ENCODE assay signal across 8 mouse cellular contexts in the genomic region with DNA sequence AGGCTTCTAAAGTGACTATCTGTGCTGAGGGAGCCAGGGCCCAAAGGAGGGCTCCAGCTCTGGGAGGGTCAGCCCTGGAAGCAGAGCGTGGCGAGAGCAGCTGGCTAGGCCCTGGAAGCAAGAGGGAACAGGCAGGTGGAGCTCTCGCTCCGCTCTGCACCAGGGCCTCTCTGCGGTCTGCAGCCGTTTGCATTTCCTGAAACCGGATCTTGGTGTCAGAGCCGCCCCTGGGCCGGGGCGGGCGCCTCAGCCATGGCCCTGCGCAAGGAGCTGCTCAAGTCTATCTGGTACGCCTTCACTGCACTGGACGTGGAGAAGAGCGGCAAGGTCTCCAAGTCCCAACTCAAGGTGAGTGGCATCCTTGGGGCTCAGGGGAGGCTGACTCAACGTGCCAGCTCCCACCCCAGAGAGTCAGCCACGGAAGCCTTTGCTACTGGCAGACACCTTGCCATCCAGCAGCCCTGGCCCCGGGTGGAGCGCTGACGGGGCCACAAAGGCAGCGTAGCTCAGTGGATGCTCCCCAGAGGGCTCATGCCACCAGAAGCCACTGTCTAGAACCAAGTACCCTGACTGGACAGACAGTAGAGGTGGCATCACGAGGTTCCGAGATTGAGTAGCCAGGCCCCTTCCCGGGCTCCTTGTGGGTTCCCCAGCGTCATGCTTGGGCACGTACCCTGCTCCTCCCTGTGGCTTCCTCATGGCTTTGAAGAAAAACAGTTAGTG. TPM values are rescaled to one million over a fixed set of nuclear protein-coding genes. Genes with fewer than 3 reads are reported as not detected.
DNase-seq lines count a peak whose midpoint lies in the region; ATAC-seq and TF ChIP-seq lines count a peak whose summit lies in the region.

A gene (plus strand): TSS at position 188 of the 723 bp plus-strand sequence.

- peak within 1 kb of the TSS; percentile 75 for H3K27ac ChIP-seq in layer of hippocampus, adult 2 months
- H3K27ac ChIP-seq in embryonic facial prominence, embryonic 10.5 days (replicated peaks), result peak within 1 kb of the TSS; percentile 80
- H3K27ac ChIP-seq in heart, adult 2 months, result peak within 1 kb of the TSS; percentile 85
- peak within 1 kb of the TSS; percentile 73 for H3K27ac ChIP-seq in liver, embryonic 16.5 days (ENCODE audit: low read length)
- no peak within 1 kb of the TSS for H3K27ac ChIP-seq in testis, adult 2 months (ENCODE audit: control insufficient read depth, insufficient read depth, low read depth, low read length)

- peak; percentile 85 for TF ChIP-seq POLR2A in heart, adult 2 months (IDR thresholded peaks at IDR 0.05; ENCODE audit: insufficient read depth, low read depth, low read length)
- TF ChIP-seq POLR2A in testis, adult 2 months (IDR thresholded peaks at IDR 0.05; ENCODE audit: control insufficient read depth, low read depth, low read length), result no peak

- peak; percentile 61; the same call in 1 of the 2 replicates for TF ChIP-seq EP300 in heart, adult 2 months (IDR thresholded peaks at IDR 0.05; ENCODE audit: insufficient read depth, low read depth, low read length)

- peaks cover 48% of the 10 kb centered on the region for H3K4me1 ChIP-seq in embryonic facial prominence, embryonic 10.5 days
- H3K4me1 ChIP-seq in heart, adult 2 months (ENCODE audit: control insufficient read depth, insufficient read depth, low read length), result peaks cover 2% of the 10 kb centered on the region; the same call in 1 of the 2 replicates
- H3K4me1 ChIP-seq in liver, embryonic 16.5 days (ENCODE audit: control insufficient read depth, low read depth, low read length), result peaks cover 22% of the 10 kb centered on the region
- H3K4me1 ChIP-seq in testis, adult 2 months (ENCODE audit: control insufficient read depth, insufficient read depth, low read length), result peaks cover 13% of the 10 kb centered on the region

- peaks cover 30% of the 10 kb centered on the region for H3K36me3 ChIP-seq in embryonic facial prominence, embryonic 10.5 days (replicated peaks)
- H3K36me3 ChIP-seq in heart, adult 2 months (ENCODE audit: control insufficient read depth, insufficient read depth, low read length), result no peaks in the 10 kb centered on the region
- no peaks in the 10 kb centered on the region for H3K36me3 ChIP-seq in liver, embryonic 16.5 days (ENCODE audit: control insufficient read depth, insufficient read depth)
- no peaks in the 10 kb centered on the region; the same call in 1 of the 2 replicates for H3K36me3 ChIP-seq in testis, adult 2 months (ENCODE audit: control insufficient read depth, insufficient read depth, low read length)

- no peak for DNase-seq in layer of hippocampus, adult 2 months (ENCODE audit: low spot score in 2 of 2)
- DNase-seq in layer of hippocampus, adult 8-10 months (ENCODE audit: low spot score in 2 of 2), result no peak
- DNase-seq in embryonic facial prominence, embryonic 10.5 days (ENCODE audit: low spot score), result peak; percentile 88
- DNase-seq in heart, adult 2 months, result peak; percentile 84 to 89
- peak; percentile 65 for DNase-seq in kidney, adult 11 months
- peak; percentile 69 for DNase-seq in neural tube, embryonic 10.5 days (ENCODE audit: extremely low spot score, low spot score)

- H3K4me2 ChIP-seq in liver, embryonic 16.5 days (ENCODE audit: low read depth, low read length), result peak within 1 kb of the TSS; percentile 61

- H3K9me3 ChIP-seq in embryonic facial prominence, embryonic 10.5 days, result no peaks in the 10 kb centered on the region
- no peaks in the 10 kb centered on the region for H3K9me3 ChIP-seq in liver, embryonic 16.5 days (replicated peaks; ENCODE audit: control insufficient read depth, low read length)

- peak; percentile 69 for TF ChIP-seq CTCF in layer of hippocampus, adult 2 months (conservative IDR thresholded peaks at IDR 0.05)
- TF ChIP-seq CTCF in heart, adult 2 months (IDR thresholded peaks at IDR 0.05), result peak; percentile 80
- TF ChIP-seq CTCF in testis, adult 2 months (IDR thresholded peaks at IDR 0.05; ENCODE audit: control insufficient read depth, insufficient read depth, insufficient replicate concordance, low read depth, low read length), result no peak

- ATAC-seq in liver, embryonic 16.5 days (ENCODE audit: low read depth), result peak; percentile 79

- H3K9ac ChIP-seq in heart, adult 2 months (ENCODE audit: low read depth, low read length), result peak within 1 kb of the TSS; percentile 82
- H3K9ac ChIP-seq in liver, embryonic 16.5 days (ENCODE audit: low read depth, low read length), result peak within 1 kb of the TSS; percentile 62

- 25% methylated on average over 26 of the region's 26 CpGs for WGBS in embryonic facial prominence, embryonic 10.5 days
- 19% methylated on average over 26 of the region's 26 CpGs for WGBS in heart, adult 2 months
- WGBS in liver, embryonic 16.5 days (ENCODE audit: insufficient replicate concordance), result 3% methylated on average over 26 of the region's 26 CpGs

- intact Hi-C loops in heart, adult 2 months (cut with DNase I), result loop anchor here (1.0 to 10.0 kb wide), 4 partner anchors 15 to 317 kb away; no protein-coding TSS in a partner anchor

- no peaks in the 10 kb centered on the region for H3K79me2 ChIP-seq in heart, adult 2 months (replicated peaks; ENCODE audit: control insufficient read depth, insufficient read depth, low read length)

- H3K4me3 ChIP-seq in layer of hippocampus, adult 2 months, result peak within 1 kb of the TSS; percentile 50
- H3K4me3 ChIP-seq in embryonic facial prominence, embryonic 10.5 days, result peak within 1 kb of the TSS; percentile 53
- peak within 1 kb of the TSS; percentile 71 for H3K4me3 ChIP-seq in heart, adult 2 months
- H3K4me3 ChIP-seq in liver, embryonic 16.5 days (ENCODE audit: low read depth, low read length), result peak within 1 kb of the TSS; percentile 59
- H3K4me3 ChIP-seq in testis, adult 2 months (ENCODE audit: control insufficient read depth, low read depth, low read length), result peak within 1 kb of the TSS; percentile 21

- H3K27me3 ChIP-seq in embryonic facial prominence, embryonic 10.5 days (replicated peaks; ENCODE audit: low read depth, poor library complexity, severe bottlenecking), result peaks cover 17% of the 10 kb centered on the region; the same call in 1 of the 2 replicates
- H3K27me3 ChIP-seq in heart, adult 2 months (ENCODE audit: control insufficient read depth, insufficient read depth, low read length), result no peaks in the 10 kb centered on the region
- no peaks in the 10 kb centered on the region for H3K27me3 ChIP-seq in liver, embryonic 16.5 days (ENCODE audit: control insufficient read depth, insufficient read depth, low read depth, low read length)
- no peaks in the 10 kb centered on the region for H3K27me3 ChIP-seq in testis, adult 2 months (ENCODE audit: control insufficient read depth, insufficient read depth, low read length)

RNA-seq across cellular contexts. Expression of the gene that starts here (rescaled TPM):
- total RNA-seq in layer of hippocampus, adult 2 months (2021), result 1 to 10 TPM; 2.4 to 2.6 TPM
- total RNA-seq in layer of hippocampus, adult 8-10 months (2022), result 1 to 10 TPM; 2.9 to 6.5 (median 3.5) TPM
- 3.4 and 3.7 TPM in 2 replicates for polyA plus RNA-seq in embryonic facial prominence, embryonic 10.5 days (2016; fragmentation: Nextera tagmentation; extraction: Ambion mirVana)
- total RNA-seq in heart, adult 2 months (2021), result 1 to 10 TPM; 2.9 to 4.5 TPM
- polyA plus RNA-seq in heart, adult 2 months (2012; rRNA removed), result 3.4 and 4.0 TPM in 2 replicates
- polyA plus RNA-seq in liver, embryonic 16.5 days (2015; fragmentation: Nextera tagmentation; extraction: Ambion mirVana), result 7.2 and 8.2 TPM in 2 replicates
- 1.7 and 2.8 TPM in 2 replicates for polyA plus RNA-seq in testis, adult 2 months (2012; rRNA removed)

Comparison
In these comparisons a context has a peak if more than half of its experiments do, and no peak if none do; other contexts are left out.
1. DNase-seq: peak in embryonic facial prominence, embryonic 10.5 days (single experiment), heart, adult 2 months (2 of 2), kidney, adult 11 months (single experiment) and neural tube, embryonic 10.5 days (single experiment); none in layer of hippocampus, adult 2 months (0 of 2) and layer of hippocampus, adult 8-10 months (0 of 2).
2. H3K4me3 ChIP-seq: peak in every context shown above with its lines; median percentile 71 in heart, adult 2 months; 59 in liver, embryonic 16.5 days; 53 in embryonic facial prominence, embryonic 10.5 days; 50 in layer of hippocampus, adult 2 months; 21 in testis, adult 2 months.